27 mouse cellular contexts compared by ENCODE assay signal in genomic region chr4:137461981-137462690, GRCm38 (mm10). TPM values are rescaled to one million over a fixed set of nuclear protein-coding genes. Genes with fewer than 3 reads are reported as not detected.
DNase-seq lines count a peak whose midpoint lies in the region; ATAC-seq and TF ChIP-seq lines count a peak whose summit lies in the region.
"Had no signal": no experiment of that assay in that cellular context is flagged by ENCODE, and none has a peak within 500 bp of the region (broad histone marks: within the 10 kb centered on the region; RNA-seq: fewer than 3 reads in every experiment).

No protein-coding gene starts in this region.

- H3K4me3 ChIP-seq in heart, embryonic 10.5 days = no peak overlapping the region
- H3K4me3 ChIP-seq in intestine, embryonic 15.5 days (replicated peaks) = no peak overlapping the region
- no peak overlapping the region for H3K4me3 ChIP-seq in lung, embryonic 15.5 days
- no peak overlapping the region for H3K4me3 ChIP-seq in hindbrain, embryonic 12.5 days
- no peak overlapping the region for H3K4me3 ChIP-seq in thymus, adult 2 months (ENCODE audit: control insufficient read depth, insufficient read depth, low read length)
- H3K4me3 ChIP-seq: embryonic facial prominence, embryonic 12.5 days; erythroblast, embryonic 14.5 days; forebrain, embryonic 13.5 days; hindbrain, embryonic 13.5 days; limb, embryonic 13.5 days; megakaryocyte, embryonic 14.5 days; midbrain, embryonic 15.5 days; neural tube, embryonic 15.5 days had no signal

- peak; percentile 31 for ATAC-seq in intestine, embryonic 15.5 days
- ATAC-seq in lung, embryonic 15.5 days (ENCODE audit: borderline replicate concordance, extremely low read depth, low FRiP score, low TSS enrichment) = peak; percentile 86
- ATAC-seq in hindbrain, embryonic 12.5 days (ENCODE audit: low FRiP score) = no peak
- ATAC-seq: activated CD4-positive, CD25-positive, alpha-beta regulatory T cell, adult 4 months; forebrain, embryonic 13.5 days; inflammation-experienced regulatory T-cells, adult 6 months; midbrain, embryonic 15.5 days; Patski had no signal

- peak overlapping the region; percentile 53 for H3K27ac ChIP-seq in heart, embryonic 10.5 days
- H3K27ac ChIP-seq in intestine, embryonic 15.5 days = 0 out of 2 replicates have a peak overlapping the region, but pooled peaks have one; percentile 7
- H3K27ac ChIP-seq in lung, embryonic 15.5 days = peak overlapping the region; percentile 60
- no peak overlapping the region for H3K27ac ChIP-seq in hindbrain, embryonic 12.5 days
- H3K27ac ChIP-seq in thymus, adult 2 months (ENCODE audit: control insufficient read depth, insufficient read depth, low read length) = no peak overlapping the region
- H3K27ac ChIP-seq: embryonic facial prominence, embryonic 12.5 days; forebrain, embryonic 13.5 days; hindbrain, embryonic 13.5 days; kidney, postnatal 0 days; limb, embryonic 13.5 days; liver, embryonic 14.5 days; midbrain, embryonic 15.5 days; neural tube, embryonic 15.5 days had no signal

- H3K4me1 ChIP-seq in heart, embryonic 10.5 days = peaks cover 52% of the 10 kb centered on the region
- peaks cover 21% of the 10 kb centered on the region; the same call in 1 of the 2 replicates for H3K4me1 ChIP-seq in intestine, embryonic 15.5 days (replicated peaks)
- H3K4me1 ChIP-seq in lung, embryonic 15.5 days = peaks cover 70% of the 10 kb centered on the region
- no peaks in the 10 kb centered on the region for H3K4me1 ChIP-seq in hindbrain, embryonic 12.5 days
- peaks cover 20% of the 10 kb centered on the region for H3K4me1 ChIP-seq in thymus, adult 2 months (replicated peaks; ENCODE audit: control insufficient read depth, insufficient read depth, low read length)
- H3K4me1 ChIP-seq: hindbrain, embryonic 13.5 days; midbrain, embryonic 15.5 days had no signal

- H3K9ac ChIP-seq in intestine, embryonic 15.5 days = no peak overlapping the region
- H3K9ac ChIP-seq in lung, embryonic 15.5 days = no peak overlapping the region
- H3K9ac ChIP-seq in hindbrain, embryonic 12.5 days = no peak overlapping the region
- H3K9ac ChIP-seq: embryonic facial prominence, embryonic 12.5 days; forebrain, embryonic 13.5 days; hindbrain, embryonic 13.5 days; limb, embryonic 13.5 days; liver, embryonic 14.5 days; midbrain, embryonic 15.5 days; neural tube, embryonic 15.5 days had no signal

- H3K27me3 ChIP-seq in heart, embryonic 10.5 days (ENCODE audit: insufficient read depth, poor library complexity, severe bottlenecking) = no peaks in the 10 kb centered on the region
- H3K27me3 ChIP-seq in intestine, embryonic 15.5 days (replicated peaks) = no peaks in the 10 kb centered on the region
- no peaks in the 10 kb centered on the region for H3K27me3 ChIP-seq in lung, embryonic 15.5 days
- no peaks in the 10 kb centered on the region for H3K27me3 ChIP-seq in hindbrain, embryonic 12.5 days
- no peaks in the 10 kb centered on the region for H3K27me3 ChIP-seq in thymus, adult 2 months (ENCODE audit: control insufficient read depth, insufficient read depth, low read length)
- H3K27me3 ChIP-seq: embryonic facial prominence, embryonic 12.5 days; forebrain, embryonic 13.5 days; hindbrain, embryonic 13.5 days; limb, embryonic 13.5 days; midbrain, embryonic 15.5 days; neural tube, embryonic 15.5 days; Patski had no signal

- WGBS in heart, embryonic 10.5 days = 66% methylated on average over 16 of the region's 16 CpGs
- 44% methylated on average over 16 of the region's 16 CpGs for WGBS in intestine, embryonic 15.5 days
- WGBS in lung, embryonic 15.5 days = 14% methylated on average over 16 of the region's 16 CpGs
- 87% methylated on average over 16 of the region's 16 CpGs for WGBS in hindbrain, embryonic 12.5 days
- 91% methylated on average over 16 of the region's 16 CpGs for WGBS in thymus, adult 2 months

- no peaks in the 10 kb centered on the region for H3K9me3 ChIP-seq in heart, embryonic 10.5 days
- no peaks in the 10 kb centered on the region for H3K9me3 ChIP-seq in intestine, embryonic 15.5 days
- no peaks in the 10 kb centered on the region for H3K9me3 ChIP-seq in lung, embryonic 15.5 days
- H3K9me3 ChIP-seq in hindbrain, embryonic 12.5 days (replicated peaks) = no peaks in the 10 kb centered on the region
- H3K9me3 ChIP-seq: embryonic facial prominence, embryonic 12.5 days; hindbrain, embryonic 13.5 days; limb, embryonic 13.5 days; midbrain, embryonic 15.5 days; neural tube, embryonic 15.5 days had no signal

- no peak for TF ChIP-seq POLR2A in thymus, adult 2 months (IDR thresholded peaks at IDR 0.05; ENCODE audit: control insufficient read depth, extremely low read depth, insufficient read depth, low read length, poor library complexity)

- no peak for DNase-seq in heart, embryonic 10.5 days (ENCODE audit: low spot score)
- DNase-seq in heart, adult 9 months (ENCODE audit: low spot score in 2 of 2) = no peak
- DNase-seq in lung, postnatal 4 days = peak; percentile 71 to 91
- DNase-seq in thymus, adult 2 months = no peak
- no peak for DNase-seq in right cerebral cortex, adult 18-20 months
- DNase-seq: adrenal gland, postnatal 10 days; cerebellum, adult 9-11 months; right cerebral cortex, postnatal 14 days; spleen, adult 18-20 months; thymus, postnatal 14 days had no signal

- no peaks in the 10 kb centered on the region for H3K36me3 ChIP-seq in heart, embryonic 10.5 days
- H3K36me3 ChIP-seq in intestine, embryonic 15.5 days = no peaks in the 10 kb centered on the region
- H3K36me3 ChIP-seq in lung, embryonic 15.5 days = no peaks in the 10 kb centered on the region
- H3K36me3 ChIP-seq in hindbrain, embryonic 12.5 days = no peaks in the 10 kb centered on the region
- H3K36me3 ChIP-seq in thymus, adult 2 months (ENCODE audit: control insufficient read depth, insufficient read depth, low read length) = no peaks in the 10 kb centered on the region
- H3K36me3 ChIP-seq: embryonic facial prominence, embryonic 12.5 days; hindbrain, embryonic 13.5 days; limb, embryonic 13.5 days; midbrain, embryonic 15.5 days; neural tube, embryonic 15.5 days had no signal

- H3K4me2 ChIP-seq in intestine, embryonic 15.5 days (replicated peaks) = no peak overlapping the region
- H3K4me2 ChIP-seq in lung, embryonic 15.5 days = no peak overlapping the region; the same call in 1 of the 2 replicates
- H3K4me2 ChIP-seq in hindbrain, embryonic 12.5 days (replicated peaks) = no peak overlapping the region
- H3K4me2 ChIP-seq: embryonic facial prominence, embryonic 12.5 days; forebrain, embryonic 13.5 days; hindbrain, embryonic 13.5 days; limb, embryonic 13.5 days; midbrain, embryonic 15.5 days; neural tube, embryonic 15.5 days had no signal

- TF ChIP-seq CTCF in thymus, adult 2 months (IDR thresholded peaks at IDR 0.05; ENCODE audit: borderline replicate concordance, control insufficient read depth, extremely low read depth, insufficient read depth, low read length, poor library complexity) = no peak

RNA-seq across cellular contexts. Expression of gene Hspg2, which starts 6.4 kb away (rescaled TPM):
- 52.0 and 58.9 TPM in 2 replicates for polyA plus RNA-seq in heart, embryonic 10.5 days (2016; fragmentation: Nextera tagmentation; extraction: Ambion mirVana)
- 20.9 and 23.0 TPM in 2 replicates for polyA plus RNA-seq in intestine, embryonic 15.5 days (2015; fragmentation: Nextera tagmentation; extraction: Ambion mirVana)
- polyA plus RNA-seq in lung, embryonic 15.5 days (2015; fragmentation: Nextera tagmentation; extraction: Ambion mirVana) = 32.0 and 32.1 TPM in 2 replicates
- polyA plus RNA-seq in hindbrain, embryonic 12.5 days (2016; fragmentation: Nextera tagmentation; extraction: Ambion mirVana) = 14.7 and 15.0 TPM in 2 replicates
- polyA plus RNA-seq in thymus, adult 2 months (2012; rRNA removed) = 21.6 and 25.6 TPM in 2 replicates
- polyA plus RNA-seq: activated CD4-positive, CD25-positive, alpha-beta regulatory T cell, adult 4 months; inflammation-experienced regulatory T-cells, adult 6 months had no signal

RNA-seq across cellular contexts. Expression of gene 1700013G24Rik, which starts 9.1 kb away (rescaled TPM):
- polyA plus RNA-seq in heart, embryonic 10.5 days (2016; fragmentation: Nextera tagmentation; extraction: Ambion mirVana) = not detected in 2 replicates
- not detected in 2 replicates for polyA plus RNA-seq in intestine, embryonic 15.5 days (2015; fragmentation: Nextera tagmentation; extraction: Ambion mirVana)
- polyA plus RNA-seq in lung, embryonic 15.5 days (2015; fragmentation: Nextera tagmentation; extraction: Ambion mirVana) = not detected in 2 replicates
- not detected in 2 replicates for polyA plus RNA-seq in hindbrain, embryonic 12.5 days (2016; fragmentation: Nextera tagmentation; extraction: Ambion mirVana)
- 0.22 TPM in 1 of 2 replicates, not detected in the other for polyA plus RNA-seq in thymus, adult 2 months (2012; rRNA removed)
- polyA plus RNA-seq: activated CD4-positive, CD25-positive, alpha-beta regulatory T cell, adult 4 months; embryonic facial prominence, embryonic 12.5 days; erythroblast, embryonic 14.5 days; forebrain, embryonic 13.5 days; heart, embryonic 16.5 days; hindbrain, embryonic 13.5 days; inflammation-experienced regulatory T-cells, adult 6 months; kidney, postnatal 0 days; limb, embryonic 13.5 days; liver, embryonic 14.5 days; midbrain, embryonic 15.5 days; neural tube, embryonic 15.5 days; Patski had no signal

RNA-seq across cellular contexts. Expression of gene Cela3b, which starts 31.8 kb away (rescaled TPM):
- polyA plus RNA-seq in heart, embryonic 10.5 days (2016; fragmentation: Nextera tagmentation; extraction: Ambion mirVana) = not detected in 2 replicates
- 74.8 and 281 TPM in 2 replicates for polyA plus RNA-seq in intestine, embryonic 15.5 days (2015; fragmentation: Nextera tagmentation; extraction: Ambion mirVana)
- 0.16 and 0.94 TPM in 2 replicates for polyA plus RNA-seq in lung, embryonic 15.5 days (2015; fragmentation: Nextera tagmentation; extraction: Ambion mirVana)
- polyA plus RNA-seq in hindbrain, embryonic 12.5 days (2016; fragmentation: Nextera tagmentation; extraction: Ambion mirVana) = not detected in 2 replicates
- 1.1 and 1.4 TPM in 2 replicates for polyA plus RNA-seq in thymus, adult 2 months (2012; rRNA removed)
- polyA plus RNA-seq: activated CD4-positive, CD25-positive, alpha-beta regulatory T cell, adult 4 months; embryonic facial prominence, embryonic 12.5 days; erythroblast, embryonic 14.5 days; forebrain, embryonic 13.5 days; hindbrain, embryonic 13.5 days; inflammation-experienced regulatory T-cells, adult 6 months; kidney, postnatal 0 days; midbrain, embryonic 15.5 days; neural tube, embryonic 15.5 days; Patski had no signal

RNA-seq across cellular contexts. Expression of gene Cela3a, which starts 52.5 kb away (rescaled TPM):
- not detected in 2 replicates for polyA plus RNA-seq in heart, embryonic 10.5 days (2016; fragmentation: Nextera tagmentation; extraction: Ambion mirVana)
- not detected in 2 replicates for polyA plus RNA-seq in intestine, embryonic 15.5 days (2015; fragmentation: Nextera tagmentation; extraction: Ambion mirVana)
- not detected in 2 replicates for polyA plus RNA-seq in lung, embryonic 15.5 days (2015; fragmentation: Nextera tagmentation; extraction: Ambion mirVana)
- polyA plus RNA-seq in hindbrain, embryonic 12.5 days (2016; fragmentation: Nextera tagmentation; extraction: Ambion mirVana) = not detected in 2 replicates
- not detected in 2 replicates for polyA plus RNA-seq in thymus, adult 2 months (2012; rRNA removed)
- polyA plus RNA-seq: activated CD4-positive, CD25-positive, alpha-beta regulatory T cell, adult 4 months; embryonic facial prominence, embryonic 12.5 days; erythroblast, embryonic 14.5 days; forebrain, embryonic 13.5 days; heart, embryonic 16.5 days; hindbrain, embryonic 13.5 days; inflammation-experienced regulatory T-cells, adult 6 months; kidney, postnatal 0 days; limb, embryonic 13.5 days; liver, embryonic 14.5 days; midbrain, embryonic 15.5 days; neural tube, embryonic 15.5 days; Patski had no signal

Comparison
In these comparisons a context has a peak if more than half of its experiments do, and no peak if none do; other contexts are left out.
1. DNase-seq: peak in lung, postnatal 4 days (2 of 2); none in heart, embryonic 10.5 days (single experiment), heart, adult 9 months (0 of 2), thymus, adult 2 months (single experiment) and right cerebral cortex, adult 18-20 months (single experiment).
2. H3K27ac ChIP-seq: peak in heart, embryonic 10.5 days (single experiment), intestine, embryonic 15.5 days (single experiment) and lung, embryonic 15.5 days (single experiment); none in hindbrain, embryonic 12.5 days (single experiment) and thymus, adult 2 months (single experiment).
3. RNA of gene Cela3b, which starts 31.8 kb away (polyA plus RNA-seq): 74.8 to 281 TPM in intestine, embryonic 15.5 days; 1.1 to 1.4 TPM in thymus, adult 2 months, 0.16 to 0.94 TPM in lung, embryonic 15.5 days, not detected in heart, embryonic 10.5 days and not detected in hindbrain, embryonic 12.5 days; every median in the first group is over 10 times any median in the second.